Mouse (Mus musculus) adrenal gland, postnatal 10 days (tissue): ENCODE measurements around the gene Pex16. TPM values are rescaled to one million over a fixed set of nuclear protein-coding genes. Genes with fewer than 3 reads are reported as not detected.

Source experiments
- DNase-seq: peaks from one replicate; pipeline ENCODE4 v3.0.0; 2021; ENCODE audit warnings: mixed read lengths
- microRNA-seq: library from miRNA; unstranded; fragments of <30 nt; microRNA quantifications from one replicate; pipeline ENCODE4 v1.2.0, GENCODE M21; 2021
- total RNA-seq, 2 experiments: library from RNA; stranded (reverse); gene quantifications; 2 replicates each; pipeline ENCODE4 v1.2.3; 2021

Gene Pex16
- total RNA-seq, 2 experiments from 2014 or later, result 115 to 130 TPM

DNA sequence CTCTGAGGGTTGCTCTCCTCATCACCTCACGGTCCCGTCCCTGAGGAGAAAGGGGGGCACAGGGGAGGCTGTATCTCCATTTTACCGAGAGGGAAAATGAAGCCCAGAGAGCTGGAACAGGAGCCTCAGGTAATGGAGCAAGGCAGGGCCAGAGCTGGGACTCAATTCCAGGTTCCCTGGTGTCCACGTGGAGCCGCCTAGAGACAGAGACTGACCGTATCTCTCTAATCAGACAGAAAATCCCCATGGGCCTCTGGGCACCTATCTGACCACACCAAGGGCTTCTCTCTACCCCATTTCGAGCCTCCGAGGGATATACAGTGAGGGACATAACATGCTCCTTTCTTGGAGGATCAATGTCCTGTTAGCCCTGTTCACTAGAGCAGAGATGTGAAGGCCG lies 48.7 kb downstream of the Pex16 start:
- no peak for DNase-seq

DNA sequence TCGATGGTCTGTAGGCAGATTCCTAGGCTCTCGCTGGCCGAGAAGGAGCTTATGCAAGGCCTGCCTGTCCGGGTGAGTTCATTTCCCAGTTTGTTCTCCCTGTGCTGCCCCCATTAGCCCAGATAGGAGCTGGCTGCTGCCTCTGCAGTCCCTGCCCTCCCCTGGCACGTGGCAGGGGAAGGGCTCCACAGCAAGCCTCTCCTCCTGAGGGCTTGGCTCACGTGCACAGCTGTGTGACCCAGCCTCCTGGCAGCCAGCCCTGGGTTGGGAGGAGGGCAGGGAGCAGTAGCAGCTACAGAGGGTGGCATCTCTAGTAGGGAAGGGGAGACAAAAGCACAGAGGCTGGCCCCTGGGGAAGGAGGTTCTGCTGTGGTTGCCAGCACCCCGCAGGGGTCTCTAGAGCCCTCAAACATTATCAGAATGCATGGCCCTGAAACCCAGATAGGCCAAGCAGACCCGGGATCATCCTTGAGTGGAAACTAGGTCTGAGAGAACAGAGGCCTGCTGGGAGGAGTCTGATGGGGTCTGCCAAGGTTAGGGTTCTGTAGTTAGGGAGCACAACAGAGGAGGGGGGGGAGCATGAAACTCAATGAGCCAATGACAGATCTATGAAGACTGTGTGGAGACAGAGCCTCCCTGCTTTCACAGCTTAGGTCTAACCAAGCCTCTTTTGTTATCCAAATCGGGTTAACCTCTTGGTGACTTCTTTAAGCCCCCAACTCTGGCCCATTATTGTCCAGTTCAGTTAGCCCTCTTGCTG lies 49.4 kb downstream of the Pex16 start:
- peak; percentile 99 for DNase-seq

DNA sequence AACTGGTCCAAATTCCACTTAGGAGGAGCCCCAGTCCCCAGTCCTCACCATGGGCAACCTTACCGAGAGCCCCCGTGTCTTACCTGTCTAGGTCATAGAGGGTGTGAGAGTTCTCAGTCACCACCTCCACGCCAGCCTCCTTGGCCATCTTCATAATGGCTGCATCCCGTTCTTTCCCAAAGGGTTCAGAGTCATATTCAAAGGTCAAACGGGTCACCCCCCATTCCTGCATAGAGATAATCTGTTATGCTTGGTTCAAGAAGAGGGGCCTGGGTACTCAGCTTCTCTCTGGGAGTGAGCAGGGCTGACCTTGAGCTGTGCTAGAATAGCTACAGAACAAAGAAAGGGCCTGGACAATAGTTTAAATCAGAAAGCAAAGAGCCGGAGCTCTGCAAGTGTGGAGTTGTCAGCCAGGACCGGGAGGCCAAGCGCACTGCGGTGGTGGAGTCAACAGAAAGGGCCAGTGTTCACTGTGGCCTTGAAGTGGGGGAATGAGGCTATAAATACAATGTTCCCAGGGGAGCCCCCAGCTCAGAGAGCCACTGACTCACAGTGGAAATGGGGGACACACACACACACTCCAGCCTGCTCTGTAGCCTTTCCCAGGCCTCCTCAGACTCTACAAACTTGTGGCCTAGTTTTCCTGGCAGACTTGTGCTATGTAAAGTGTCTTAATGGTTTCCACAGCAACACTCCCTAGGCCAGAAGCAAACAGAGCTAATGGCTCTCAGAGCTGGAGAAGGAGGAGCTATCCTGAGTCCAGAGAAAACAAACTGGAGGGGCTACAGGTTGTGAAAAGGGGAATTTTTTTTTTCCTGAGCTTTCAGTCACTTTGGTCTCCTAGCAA lies 50.2 kb downstream of the Pex16 start:
- peak; percentile 70 for DNase-seq

DNA sequence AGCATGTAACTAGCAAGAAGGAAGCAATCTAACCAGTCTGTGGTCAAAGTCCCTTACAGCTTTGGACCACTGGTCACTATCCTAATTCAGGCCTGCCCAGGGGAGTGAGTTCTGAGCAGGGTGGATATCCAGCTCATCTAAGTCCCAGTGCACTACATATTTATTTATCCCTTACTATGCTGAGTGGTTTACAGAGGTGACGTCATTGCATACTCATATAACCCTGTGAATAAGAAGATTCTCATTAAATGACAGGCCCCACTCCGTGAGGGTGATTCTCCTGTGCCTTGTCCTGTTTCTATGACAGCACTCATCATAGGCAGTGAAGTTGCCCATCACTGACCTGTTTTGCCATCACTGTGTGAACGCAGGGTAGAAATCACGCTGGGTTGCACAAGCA lies 50.9 kb downstream of the Pex16 start:
- no peak for DNase-seq

DNA sequence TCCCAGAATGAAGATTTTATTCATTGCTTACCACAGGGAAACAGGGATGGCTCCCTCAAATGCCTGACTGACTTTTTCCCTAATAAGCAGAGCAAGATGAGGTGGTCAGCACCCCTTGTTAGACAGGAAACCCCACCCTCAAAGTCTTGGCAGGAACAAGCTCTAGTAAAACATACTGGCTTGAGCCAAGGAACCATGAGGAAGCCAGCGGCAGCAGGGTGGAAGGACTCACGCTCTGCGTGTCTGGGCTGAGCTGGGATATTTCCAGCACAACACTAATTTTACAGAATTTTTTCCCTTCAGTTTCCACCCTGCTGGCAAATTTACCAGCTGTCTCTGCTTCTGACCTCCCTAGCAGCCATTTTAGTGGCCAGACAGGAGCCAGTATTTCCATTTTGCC lies 52.0 kb downstream of the Pex16 start:
- no peak for DNase-seq

DNA sequence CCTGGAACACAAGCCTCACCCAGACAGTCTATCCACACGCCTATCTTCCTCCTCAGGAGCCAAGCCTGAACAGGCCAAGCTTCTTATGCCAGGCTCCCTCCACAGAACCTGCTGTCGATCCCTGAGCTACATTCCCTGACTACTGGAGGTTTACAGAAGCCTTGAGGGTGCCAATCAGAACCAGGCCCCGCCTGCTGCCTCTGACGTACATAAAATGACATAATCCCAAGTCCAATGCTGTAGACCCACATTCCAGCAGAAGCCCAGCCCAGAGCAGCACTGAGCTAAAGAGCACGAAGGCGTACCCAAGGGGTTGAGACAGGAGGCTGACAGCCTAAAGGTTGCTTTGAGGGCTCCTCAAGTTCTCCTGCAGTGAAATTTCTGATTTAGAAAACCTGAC lies 53.4 kb downstream of the Pex16 start:
- peak; percentile 86 for DNase-seq

DNA sequence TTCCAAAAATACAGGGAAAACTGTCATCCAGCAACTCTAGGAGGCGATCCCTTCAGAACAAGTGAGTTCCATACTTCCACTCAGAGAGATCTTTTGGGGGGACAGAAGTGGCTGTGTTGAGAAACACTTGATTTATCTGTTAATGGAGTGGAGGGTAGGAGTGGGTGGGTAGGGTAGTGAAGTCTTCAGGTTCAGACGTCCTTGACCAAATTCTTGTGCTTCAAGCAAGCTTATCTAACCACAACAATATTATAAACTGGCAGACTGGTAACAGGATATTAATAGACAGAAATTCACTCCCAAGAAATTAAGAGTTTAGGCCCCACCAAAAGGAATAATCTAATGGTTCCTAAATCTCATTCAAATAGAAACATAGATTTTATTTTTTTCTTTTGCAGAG lies 55.6 kb downstream of the Pex16 start:
- no peak for DNase-seq

Small RNA genes lying within 50 kb of the gene (microRNA-seq; reads per million reads assigned to microRNA genes)
- not detected for gene Mir7000

Other genes starting within 250 kb of the Pex16 start
- 1 to 10 TPM; 1.7 to 2.2 TPM for gene Large2, start 193 bp downstream of the Pex16 start, total RNA-seq
- gene 1700029I15Rik, start 7.9 kb downstream of the Pex16 start, total RNA-seq, result 1 to 10 TPM; 7.6 to 9.4 TPM
- 10 to 100 TPM; 22.5 to 28.1 TPM for gene Mapk8ip1, start 26.6 kb downstream of the Pex16 start, total RNA-seq
- 10 to 100 TPM; 39.3 to 41.9 TPM for gene Cry2, start 59.4 kb downstream of the Pex16 start, total RNA-seq
- 10 to 100 TPM; 14.7 to 17.6 TPM for gene Slc35c1, start 85.9 kb downstream of the Pex16 start, total RNA-seq
- gene Chst1, start 225.0 kb downstream of the Pex16 start, total RNA-seq, result 10 to 100 TPM in 1 of 2 experiments, 1 to 10 TPM in 1; 9.6 to 13.0 TPM